Mouse (Mus musculus) spleen, adult 2 months (tissue): ENCODE measurements around the gene Svs5. TPM values are rescaled to one million over a fixed set of nuclear protein-coding genes. Genes with fewer than 3 reads are reported as not detected.
"Not testable (repeated sequence)": the region's sequence is repeated elsewhere in the genome, so short reads cannot be mapped to it uniquely, and the experiment has no call there.

ENCODE experiments used
- DNase-seq, 2 experiments: peaks; one replicate each; pipeline versions ENCODE4 v3.0.0 to v3.0.0-alpha.2; 2012 to 2021; ENCODE audit warnings: low spot score in 2 of 2, low read depth in 1 of 2
- H3K27ac ChIP-seq: fragments of 200-500 bp; 2 replicates; pipeline ENCODE4 v1.5.1; 2012; ENCODE audit warnings: low read length, inconsistent platforms; ENCODE audit not compliant: insufficient read depth
- H3K27me3 ChIP-seq: fragments of 200-500 bp; 2 replicates; pipeline ENCODE4 v1.6.1; 2012; ENCODE audit warnings: mild to moderate bottlenecking, moderate library complexity, low read length, inconsistent platforms; ENCODE audit not compliant: control insufficient read depth, insufficient read depth
- H3K36me3 ChIP-seq: fragments of 200-500 bp; 2 replicates; pipeline ENCODE4 v1.6.1; 2012; ENCODE audit warnings: mild to moderate bottlenecking, low read length, inconsistent platforms; ENCODE audit not compliant: control insufficient read depth, insufficient read depth
- H3K4me1 ChIP-seq: fragments of 200-500 bp; 2 replicates; pipeline ENCODE4 v1.6.1; 2011; ENCODE audit warnings: inconsistent platforms; ENCODE audit not compliant: control insufficient read depth, insufficient read depth, insufficient read length
- H3K4me3 ChIP-seq: fragments of 200-500 bp; 2 replicates; pipeline ENCODE4 v1.5.1; 2011; ENCODE audit warnings: mild to moderate bottlenecking, inconsistent platforms; ENCODE audit not compliant: insufficient read depth, insufficient read length; ENCODE audit errors: extremely low read depth
- CTCF ChIP-seq: fragments of 200-500 bp; IDR thresholded peaks from 2 replicates; pipeline ENCODE4 v1.5.1; 2011; ENCODE audit warnings: mild to moderate bottlenecking, inconsistent platforms; ENCODE audit not compliant: insufficient read depth, insufficient read length, insufficient replicate concordance; ENCODE audit errors: extremely low read depth
- POLR2A ChIP-seq: fragments of 200-500 bp; IDR thresholded peaks from 2 replicates; pipeline ENCODE4 v1.6.1; 2011; ENCODE audit warnings: low read depth, low read length, inconsistent platforms
- WGBS: fragments of 180-500 bp; shearing (Covaris S2); methylation state at CpG from one replicate; pipeline ENCODE4 v1.1.7; 2018; 5-methylcytosine and 5-hydroxymethylcytosine counted together
- polyA plus RNA-seq: library from polyadenylated mRNA; depleted of rRNA; stranded (reverse); fragments of >200 nt; gene quantifications from 2 replicates; pipeline ENCODE4 v1.2.3, GENCODE M21; 2012; rRNA removed

The Svs5 gene
- polyA plus RNA-seq, result not detected in 2 replicates

- H3K27me3 ChIP-seq, H3K4me3 ChIP-seq, H3K36me3 ChIP-seq, H3K27ac ChIP-seq, H3K4me1 ChIP-seq, DNase-seq: not testable (repeated sequence)
- WGBS, result 56% methylated on average over 3 of the region's 3 CpGs
Observed at GRCm38 (mm10) chr2:164332440-164332839, at the start of gene Svs5. TSS of gene Svs5 (plus strand) at chr2:164332740.

- DNase-seq, H3K4me3 ChIP-seq, H3K36me3 ChIP-seq, H3K27me3 ChIP-seq, H3K27ac ChIP-seq, H3K4me1 ChIP-seq: not testable (repeated sequence)
- WGBS, result 71% methylated on average over 1 of the region's 1 CpGs
Observed at GRCm38 (mm10) chr2:164288968-164289367, 43.6 kb upstream of the Svs5 start, which contains the start of gene Svs3a. TSS of gene Svs3a (plus strand) at chr2:164289268.

GRCm38 (mm10) chr2:164312599-164312998, 19.9 kb upstream of the Svs5 start:
- 83% methylated on average over 5 of the region's 5 CpGs for WGBS
- no peaks in the 10 kb centered on the region for H3K4me1 ChIP-seq
- H3K27me3 ChIP-seq, result no peaks in the 10 kb centered on the region
- TF ChIP-seq POLR2A, result no peak
- no peak for TF ChIP-seq CTCF
- DNase-seq, result no peak
- H3K36me3 ChIP-seq, result no peaks in the 10 kb centered on the region
- H3K27ac ChIP-seq, result no peak overlapping the region
- H3K4me3 ChIP-seq, result no peak overlapping the region

- not testable (repeated sequence) for H3K4me1 ChIP-seq, H3K4me3 ChIP-seq, DNase-seq, H3K27me3 ChIP-seq, H3K27ac ChIP-seq, H3K36me3 ChIP-seq
Observed at GRCm38 (mm10) chr2:164315460-164315859, 17.1 kb upstream of the Svs5 start.

- H3K4me1 ChIP-seq, H3K36me3 ChIP-seq, H3K27ac ChIP-seq, H3K27me3 ChIP-seq, H3K4me3 ChIP-seq, DNase-seq: not testable (repeated sequence)
- 89% methylated on average over 1 of the region's 1 CpGs for WGBS
Observed at GRCm38 (mm10) chr2:164316451-164316850, 16.1 kb upstream of the Svs5 start, which contains the start of gene Svs6. TSS of gene Svs6 (plus strand) at chr2:164316751.

- H3K4me1 ChIP-seq, result no peaks in the 10 kb centered on the region
- H3K4me3 ChIP-seq, result no peak overlapping the region
- no peaks in the 10 kb centered on the region for H3K36me3 ChIP-seq
- H3K27ac ChIP-seq, result no peak overlapping the region
- WGBS, result 87% methylated on average over 6 of the region's 6 CpGs
- no peak for DNase-seq
- H3K27me3 ChIP-seq, result 0 out of 2 replicates have a peak, but pooled peaks cover 2% of the 10 kb centered on the region
- TF ChIP-seq CTCF, result no peak
Observed at GRCm38 (mm10) chr2:164320983-164321382, 11.6 kb upstream of the Svs5 start.

- not testable (repeated sequence) for H3K27ac ChIP-seq, H3K4me1 ChIP-seq, H3K36me3 ChIP-seq, H3K27me3 ChIP-seq, DNase-seq, H3K4me3 ChIP-seq
- 78% methylated on average over 1 of the region's 1 CpGs for WGBS
Observed at GRCm38 (mm10) chr2:164343732-164344131, 11.2 kb downstream of the Svs5 start.

GRCm38 (mm10) chr2:164347697-164348096, 15.2 kb downstream of the Svs5 start:
- not testable (repeated sequence) for H3K27me3 ChIP-seq, H3K36me3 ChIP-seq, H3K27ac ChIP-seq, H3K4me3 ChIP-seq, DNase-seq, H3K4me1 ChIP-seq
